Mouse (Mus musculus): ENCODE data around the gene Slc1a5.
A peak's percentile ranks its signal among the peaks of the same experiment; 100 is the strongest.

Slc1a5 gene

DNA sequence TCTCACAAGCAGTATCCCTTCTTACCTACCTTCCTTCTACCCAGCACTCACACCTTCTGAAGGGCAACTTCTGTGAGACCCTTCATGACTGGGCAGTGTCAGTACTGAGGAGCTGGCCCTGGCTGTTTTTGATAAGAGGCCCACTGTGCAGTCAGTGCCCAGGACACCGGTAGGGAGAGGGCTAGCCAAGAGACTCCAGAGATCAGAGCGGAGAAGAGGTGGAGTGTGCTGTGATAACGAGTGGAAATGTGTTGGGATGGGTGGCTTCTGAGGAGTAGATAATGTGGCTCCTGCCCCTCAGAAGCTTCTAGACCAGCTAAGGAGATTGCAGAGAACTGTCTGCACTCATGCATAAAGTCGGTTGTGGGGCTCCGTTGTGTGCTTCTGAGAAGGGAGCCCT lies 38.7 kb downstream of the Slc1a5 start:
- DNase-seq (ENCODE audit: low spot score): no peak

DNA sequence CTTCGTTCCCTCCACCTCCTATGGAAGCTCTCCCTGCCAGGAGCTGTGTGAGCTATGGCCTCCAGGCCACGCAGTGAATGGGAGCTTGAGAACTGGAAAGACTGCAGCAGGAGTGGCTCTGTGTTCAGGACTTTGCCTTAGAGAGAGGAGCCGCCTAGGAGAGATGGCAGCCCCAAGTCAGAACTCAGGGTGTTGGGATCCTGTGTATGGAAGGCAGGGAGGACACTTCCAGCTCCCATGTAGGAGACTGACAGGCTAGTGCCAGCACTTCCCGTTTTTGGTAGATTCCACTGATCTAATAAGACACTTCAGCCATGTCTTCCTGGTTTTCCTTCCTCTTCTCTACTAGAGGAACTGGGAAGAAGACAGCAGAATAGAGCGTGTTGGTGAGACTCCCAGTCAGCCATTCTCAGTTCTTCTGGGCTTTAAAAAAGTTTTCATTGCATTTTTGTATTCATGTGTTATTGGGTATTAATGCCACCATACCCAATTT lies 39.2 kb downstream of the Slc1a5 start:
- no peak for DNase-seq (ENCODE audit: low spot score)

DNA sequence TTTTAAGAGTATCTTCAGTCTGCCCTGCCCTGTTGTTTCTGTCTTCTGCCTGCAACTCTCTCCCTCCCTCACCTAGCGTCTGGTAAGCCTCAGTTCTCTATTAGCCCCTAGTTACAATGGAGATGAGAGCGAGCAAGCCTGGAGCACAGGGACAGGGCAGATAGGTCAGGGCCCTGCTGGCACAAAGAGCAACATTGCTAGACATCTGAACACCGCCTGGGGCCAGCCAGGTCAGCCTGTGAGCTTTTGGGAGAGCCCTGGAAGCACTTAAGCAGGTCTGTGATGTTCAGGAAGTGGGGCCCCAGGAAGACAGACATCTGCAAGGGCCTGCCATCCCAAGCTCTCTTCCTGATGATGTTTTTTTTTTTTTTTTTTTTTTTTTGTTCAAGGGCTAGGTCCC lies 40.0 kb downstream of the Slc1a5 start:
- no peak for DNase-seq (ENCODE audit: low spot score)

DNA sequence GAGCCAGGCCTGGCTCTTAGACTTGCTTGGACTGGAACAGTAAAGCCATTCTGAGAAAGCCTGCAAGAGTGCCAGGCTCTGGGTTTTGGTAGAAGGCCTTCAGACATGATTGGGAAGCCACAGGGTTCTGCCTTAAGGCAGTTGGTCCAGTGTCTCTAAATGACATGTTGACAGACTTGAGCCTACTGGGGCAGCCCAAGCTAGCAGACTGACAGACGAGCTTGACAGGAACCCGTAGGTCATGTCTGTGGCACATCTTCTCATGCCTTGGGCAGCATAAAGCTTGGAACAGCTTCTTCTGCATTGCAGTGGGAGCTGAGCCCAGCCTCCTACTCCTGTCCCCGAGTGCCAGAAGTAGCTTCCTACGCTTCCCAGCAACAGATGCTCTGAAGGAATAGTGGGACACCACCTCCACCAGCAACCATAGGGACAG lies 40.5 kb downstream of the Slc1a5 start:
- DNase-seq (ENCODE audit: low spot score): no peak

DNA sequence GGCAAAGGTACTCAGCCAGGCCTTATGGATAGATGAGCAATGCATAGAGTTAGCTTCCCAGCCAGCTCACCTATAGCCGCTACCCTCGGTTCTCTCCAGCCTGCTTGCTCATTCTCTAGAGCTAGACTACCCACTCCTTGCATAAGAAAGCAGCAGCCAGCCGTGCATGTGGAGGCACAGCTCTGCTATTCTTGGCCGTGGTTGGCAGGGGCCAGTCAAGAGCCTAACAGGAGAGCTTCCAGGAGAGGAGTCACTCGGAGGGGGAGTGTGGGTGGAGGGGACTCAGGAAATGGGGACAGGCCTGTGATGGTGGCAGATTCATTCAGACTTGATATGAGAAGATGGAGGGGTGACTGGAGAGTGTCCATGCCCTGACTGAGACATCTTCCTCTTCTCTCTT lies 42.6 kb downstream of the Slc1a5 start:
- no peak for DNase-seq (ENCODE audit: low spot score)

DNA sequence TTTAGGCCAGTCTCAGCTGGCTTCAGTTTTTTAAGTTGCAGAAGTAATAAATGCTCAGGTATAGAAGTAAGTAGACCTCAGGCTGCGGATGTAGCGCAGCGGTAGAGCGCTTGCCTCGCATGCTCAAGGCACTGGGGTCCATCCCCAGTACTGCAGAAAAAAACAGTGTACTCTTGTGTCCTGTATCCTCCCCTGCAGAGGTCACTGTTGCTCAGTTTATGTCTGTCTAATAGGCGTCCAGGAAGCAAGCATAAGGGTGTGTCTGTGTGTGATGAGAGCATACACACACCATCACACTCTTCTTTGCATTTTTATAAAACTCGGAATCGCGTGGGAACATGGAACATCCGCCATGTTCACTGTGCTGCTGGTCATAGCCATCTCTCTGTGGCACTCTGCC lies 44.6 kb downstream of the Slc1a5 start:
- DNase-seq (ENCODE audit: low spot score): no peak

DNA sequence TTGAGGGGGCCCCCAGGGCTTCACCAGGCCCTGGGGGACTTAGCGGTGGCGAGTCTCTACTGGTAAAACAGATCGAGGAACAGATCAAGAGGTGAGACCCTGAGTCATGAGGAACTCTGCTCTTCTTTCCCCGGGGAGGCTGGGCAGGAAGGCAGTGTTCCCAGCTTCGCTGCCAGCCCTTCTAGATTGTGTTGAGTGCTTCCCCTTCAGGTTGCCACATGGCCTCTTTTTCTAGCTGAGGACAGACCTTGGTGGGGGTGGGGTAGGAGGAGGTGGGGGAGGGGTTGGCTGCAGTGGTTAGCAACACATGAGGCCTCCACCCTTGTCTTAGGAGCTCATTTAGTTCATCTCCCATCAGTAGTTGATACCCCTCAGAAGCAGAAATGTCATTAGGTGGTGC lies 45.4 kb downstream of the Slc1a5 start:
- no peak for DNase-seq (ENCODE audit: low spot score)

DNA sequence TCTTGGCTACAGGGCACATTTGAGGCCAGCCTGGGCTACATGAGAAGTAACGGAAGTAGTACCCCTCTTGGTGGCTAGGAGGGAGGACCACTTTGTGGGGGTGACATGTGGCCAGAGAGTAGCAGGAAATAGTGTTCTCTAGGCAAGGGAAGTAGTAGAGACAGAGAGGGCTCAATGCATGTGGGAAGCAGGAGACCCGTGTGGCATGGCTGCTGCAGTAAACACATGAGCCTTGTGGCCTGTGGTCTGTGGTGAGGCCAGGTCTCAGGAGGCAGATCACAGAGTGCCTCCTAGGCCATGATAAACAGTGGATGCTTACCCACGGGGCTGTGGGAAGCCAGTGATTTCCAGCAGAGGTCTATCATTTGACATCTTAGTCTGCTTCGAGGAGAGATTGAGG lies 46.1 kb downstream of the Slc1a5 start:
- no peak for DNase-seq (ENCODE audit: low spot score)

DNA sequence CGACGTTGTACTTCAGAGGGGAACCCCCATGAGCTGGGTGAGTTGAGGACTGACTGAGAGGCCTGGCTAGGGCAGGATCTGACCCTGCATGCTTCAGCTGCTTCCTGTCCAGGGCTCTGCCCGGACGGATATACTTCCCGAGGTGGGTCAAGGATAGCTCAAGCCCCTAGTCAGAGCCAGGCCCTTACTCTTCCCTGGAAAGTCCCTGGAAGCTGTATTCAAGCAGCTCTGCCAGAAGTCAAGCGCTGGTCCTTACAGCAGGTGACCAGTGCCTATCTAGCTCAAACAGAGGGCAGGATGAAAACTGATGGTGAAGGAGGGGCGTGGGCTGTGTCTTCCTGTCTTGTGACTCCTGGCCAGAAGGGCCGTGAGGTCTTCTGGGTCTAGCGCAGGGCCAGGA lies 49.3 kb downstream of the Slc1a5 start:
- no peak for DNase-seq (ENCODE audit: low spot score)

DNA sequence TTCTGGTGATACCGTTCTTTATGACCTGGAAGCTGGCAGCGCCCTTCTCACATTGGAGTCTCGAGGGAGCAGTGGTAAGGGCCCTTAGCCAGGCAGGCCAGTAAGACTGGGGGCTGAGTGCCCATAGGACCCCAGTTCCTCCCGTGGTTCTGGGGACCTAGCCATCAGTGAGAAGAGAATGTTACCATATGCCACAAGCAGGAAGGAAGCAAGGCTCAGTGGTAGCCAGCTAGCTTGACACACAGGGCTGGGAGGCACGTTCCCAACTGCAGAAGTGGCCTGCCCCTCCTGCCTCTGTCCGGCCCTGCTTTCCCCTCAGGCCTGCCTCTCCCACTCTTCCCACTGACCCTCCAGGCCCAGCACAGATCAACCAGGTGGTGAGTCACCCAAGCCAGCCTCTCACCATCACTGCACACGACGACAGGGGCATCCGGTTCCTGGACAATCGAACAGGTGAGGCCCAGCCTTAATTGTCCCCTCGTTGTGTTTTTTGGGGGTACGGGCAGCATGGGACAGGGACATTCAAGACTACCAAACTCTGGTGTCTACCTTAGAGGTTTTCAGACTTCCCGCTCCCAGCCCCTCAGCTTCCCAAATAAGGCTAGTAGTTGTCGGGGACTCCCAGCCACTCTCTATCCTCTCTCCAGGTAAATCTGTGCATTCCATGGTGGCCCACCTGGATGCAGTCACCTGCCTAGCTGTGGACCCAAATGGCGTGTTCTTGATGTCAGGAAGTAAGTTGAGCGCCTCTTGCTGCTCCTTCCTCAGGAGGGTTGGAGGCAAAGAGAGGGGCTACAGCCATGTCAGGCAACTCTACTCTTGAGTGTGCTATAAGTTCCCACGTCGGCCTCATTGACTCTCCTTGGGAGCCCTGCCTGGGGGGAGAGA lies 57.0 kb downstream of the Slc1a5 start:
- DNase-seq (ENCODE audit: low spot score): no peak

DNA sequence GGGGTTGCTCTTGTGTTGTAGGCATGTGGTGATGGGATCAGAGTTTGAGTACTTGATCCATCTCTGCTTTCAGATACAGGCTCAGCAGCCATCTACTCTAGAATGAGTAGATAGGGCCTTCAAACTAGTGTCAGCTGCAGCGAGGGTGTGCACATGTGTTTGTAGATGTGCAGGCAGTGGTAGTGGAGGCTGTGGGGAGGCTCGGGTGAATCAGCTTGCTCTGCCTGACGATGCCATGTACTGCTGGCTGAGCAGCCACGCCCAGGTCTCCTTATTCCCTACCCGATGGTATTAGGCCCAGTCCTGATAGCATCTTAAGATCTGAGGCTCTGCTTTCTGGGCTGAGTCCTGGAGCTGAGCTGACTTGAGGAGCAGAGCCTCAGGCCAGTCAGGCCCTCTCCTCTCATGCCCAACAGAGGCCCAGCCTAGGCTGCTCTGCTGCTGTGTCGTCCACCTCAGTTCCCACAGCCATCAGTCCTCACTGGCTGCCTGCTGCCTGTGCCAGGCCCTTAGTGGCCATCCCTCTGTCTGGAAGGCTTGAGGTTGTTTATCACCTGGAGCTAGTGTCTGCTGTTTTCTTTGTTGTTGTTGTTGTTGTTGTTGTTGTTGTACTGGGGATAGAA lies 57.8 kb downstream of the Slc1a5 start:
- DNase-seq (ENCODE audit: low spot score): no peak

DNA sequence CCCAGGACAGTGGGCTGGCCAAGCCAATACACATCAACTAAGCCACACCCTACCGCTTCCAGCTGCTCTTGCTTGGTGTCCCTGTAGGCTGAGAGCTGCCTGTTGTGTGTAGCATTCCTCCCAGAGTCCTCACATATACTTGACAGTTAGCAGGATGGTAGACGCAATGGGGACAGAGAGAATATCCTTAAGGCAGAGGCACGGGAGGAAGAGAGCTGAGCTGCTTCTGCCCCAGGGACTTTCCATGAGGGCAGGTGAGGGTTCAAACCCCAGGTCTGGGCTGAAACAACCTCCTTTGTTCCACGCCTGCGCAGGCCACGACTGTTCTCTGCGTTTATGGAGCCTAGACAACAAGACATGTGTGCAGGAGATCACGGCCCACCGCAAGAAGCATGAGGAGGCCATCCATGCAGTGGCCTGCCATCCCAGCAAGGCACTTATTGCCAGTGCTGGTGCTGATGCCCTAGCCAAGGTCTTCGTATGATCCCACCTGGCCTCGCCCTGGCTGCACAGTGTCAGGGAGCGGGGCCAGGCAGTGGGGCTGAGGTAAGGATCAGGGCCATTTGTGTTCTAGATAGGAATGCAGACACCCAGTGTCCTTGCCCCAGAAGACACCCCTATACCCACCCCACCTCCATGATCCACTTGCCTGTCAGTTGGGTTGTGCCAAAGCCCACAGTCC lies 58.4 kb downstream of the Slc1a5 start:
- no peak for DNase-seq (ENCODE audit: low spot score)

DNA sequence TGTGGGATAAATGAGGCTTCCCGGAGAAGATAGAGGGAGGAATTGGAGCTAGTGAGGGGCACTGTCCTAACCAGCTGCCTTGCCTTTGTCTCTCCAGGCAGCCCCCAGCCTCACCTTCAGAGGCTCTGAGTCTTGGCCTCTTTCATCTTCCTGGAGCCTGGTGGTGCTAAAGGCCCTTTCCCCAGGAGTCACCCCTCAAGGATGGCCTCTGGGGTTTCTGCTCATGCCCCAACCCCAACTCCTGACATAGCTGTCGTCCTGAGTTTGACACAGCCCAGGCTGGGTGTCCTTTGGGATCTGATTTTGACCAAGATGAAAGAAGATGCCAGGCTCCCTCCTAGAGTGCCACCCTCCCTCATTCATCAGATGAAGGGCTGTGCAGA lies 59.0 kb downstream of the Slc1a5 start:
- DNase-seq (ENCODE audit: low spot score): no peak

DNA sequence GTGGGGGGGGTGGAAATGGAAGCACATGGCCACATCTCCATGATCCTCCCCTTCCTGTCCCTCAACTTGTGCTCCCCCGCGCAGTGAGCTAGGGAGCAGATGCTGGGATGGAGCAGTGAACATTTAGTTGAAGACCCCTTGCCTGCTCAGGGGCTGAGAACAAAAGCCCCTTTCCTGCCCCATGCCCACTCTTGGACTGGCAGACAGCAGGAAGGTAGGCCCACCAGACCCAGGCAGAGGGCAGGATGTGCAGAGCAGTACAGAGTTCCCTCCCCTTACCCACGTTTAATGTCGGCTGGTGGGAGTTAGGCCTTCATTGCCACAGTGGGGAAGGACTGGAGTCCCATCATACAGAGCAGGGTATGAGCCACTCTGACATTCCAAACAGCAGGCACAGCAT lies 59.9 kb downstream of the Slc1a5 start:
- DNase-seq (ENCODE audit: low spot score): no peak

DNA sequence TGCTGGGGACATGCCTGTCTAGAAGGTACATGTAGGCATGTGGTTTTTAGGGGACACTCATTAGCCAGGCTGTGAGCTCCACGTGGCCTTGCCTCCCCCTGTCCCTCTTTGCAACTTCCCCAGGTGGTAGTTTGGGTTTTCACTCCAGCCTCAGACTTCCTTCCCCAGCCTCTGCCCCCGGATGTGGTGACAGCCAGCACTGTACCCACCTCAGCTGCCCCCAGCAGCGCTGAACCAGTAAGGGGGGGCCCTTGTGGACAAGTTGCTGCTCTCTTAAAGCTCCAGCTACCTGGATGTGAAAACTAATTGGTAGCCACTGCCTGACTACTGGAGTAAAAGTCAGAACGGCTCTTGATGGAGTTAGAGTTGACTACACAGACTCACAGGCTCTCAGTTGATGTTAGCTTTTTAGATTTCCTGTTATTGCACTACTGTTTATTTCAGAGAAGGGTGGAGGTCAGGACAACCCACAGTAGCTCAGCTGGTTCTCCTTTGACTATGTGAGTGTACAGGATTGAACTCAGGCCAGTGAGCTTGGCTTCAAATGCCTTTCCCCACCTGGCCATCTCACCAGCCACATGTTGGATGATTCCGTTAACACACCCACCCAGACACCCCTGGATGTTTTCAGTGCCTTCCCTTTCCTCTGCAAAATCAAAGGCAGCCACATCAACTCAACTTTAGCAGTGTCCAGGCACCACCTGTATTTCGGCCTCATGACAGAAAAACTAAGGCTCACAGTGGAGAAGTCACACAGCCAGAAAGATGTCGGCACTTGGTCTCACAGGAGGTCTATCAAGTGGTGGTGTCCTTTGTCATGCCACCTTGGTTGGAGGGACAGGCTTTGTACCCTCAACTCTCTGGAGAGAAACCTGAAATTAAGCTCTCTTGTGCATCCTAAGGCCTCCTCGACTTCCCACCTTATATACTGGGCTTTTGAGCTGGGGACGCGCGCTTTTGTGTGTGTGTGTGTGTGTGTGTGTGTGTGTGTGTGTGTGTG lies 60.7 kb downstream of the Slc1a5 start:
- DNase-seq (ENCODE audit: low spot score): peak; percentile 39

DNA sequence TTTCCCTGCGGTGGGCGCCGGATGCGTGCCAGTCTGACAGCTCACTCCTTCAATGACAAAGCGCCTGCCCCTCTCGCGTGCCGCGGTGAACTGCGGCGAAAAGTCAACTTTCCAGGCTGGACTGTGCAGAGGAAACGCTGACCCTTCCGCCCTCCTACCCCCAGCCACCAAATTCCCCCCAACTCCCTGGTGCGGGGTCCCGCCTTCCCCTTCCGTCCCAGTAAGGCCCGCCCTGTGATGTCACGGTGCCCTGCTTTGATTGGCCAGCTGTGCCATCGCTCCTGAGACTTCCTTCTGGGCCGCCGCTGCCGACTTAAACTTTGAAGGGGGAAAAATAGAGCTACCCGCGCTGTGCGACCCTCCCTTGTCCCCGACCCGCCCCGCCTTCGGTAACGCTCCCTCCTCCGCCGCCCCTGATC lies 61.5 kb downstream of the Slc1a5 start, which contains the start of gene Prkd2:
TSS of gene Prkd2 (plus strand) at position 258 of the 419 bp plus-strand sequence.
- peak; percentile 76 for DNase-seq (ENCODE audit: low spot score)

DNA sequence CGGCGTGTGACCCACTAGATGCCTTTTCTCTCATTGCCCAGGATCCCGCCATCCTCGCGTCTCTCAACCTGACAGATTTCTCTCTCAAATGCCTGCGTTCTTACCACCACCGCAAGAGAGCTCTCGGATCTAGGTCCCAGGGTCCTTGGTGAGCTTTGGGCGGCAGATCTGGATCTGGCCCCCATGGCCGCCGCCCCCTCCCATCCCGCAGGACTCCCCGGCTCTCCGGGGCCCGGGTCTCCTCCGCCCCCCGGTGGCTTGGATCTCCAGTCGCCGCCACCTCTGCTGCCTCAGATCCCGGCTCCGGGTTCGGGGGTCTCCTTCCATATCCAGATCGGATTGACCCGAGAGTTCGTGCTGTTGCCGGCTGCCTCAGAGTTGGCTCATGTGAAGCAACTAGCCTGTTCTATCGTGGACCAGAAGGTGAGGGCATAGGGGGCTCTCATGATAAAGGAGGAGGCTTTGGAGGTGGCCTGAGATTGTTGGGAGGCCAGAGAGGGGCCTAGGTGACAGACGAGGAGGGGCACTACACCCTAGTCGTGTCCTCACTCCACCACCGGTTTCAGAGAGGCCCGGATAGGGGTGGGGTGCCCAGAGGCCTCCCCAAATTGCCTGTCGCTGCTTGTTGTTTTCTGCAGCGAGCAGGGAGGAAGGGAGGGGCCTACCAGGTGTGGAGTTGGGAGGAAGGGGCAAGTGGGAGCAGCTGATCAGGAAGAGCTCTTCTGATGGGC lies 62.5 kb downstream of the Slc1a5 start:
- no peak for DNase-seq (ENCODE audit: low spot score)

DNA sequence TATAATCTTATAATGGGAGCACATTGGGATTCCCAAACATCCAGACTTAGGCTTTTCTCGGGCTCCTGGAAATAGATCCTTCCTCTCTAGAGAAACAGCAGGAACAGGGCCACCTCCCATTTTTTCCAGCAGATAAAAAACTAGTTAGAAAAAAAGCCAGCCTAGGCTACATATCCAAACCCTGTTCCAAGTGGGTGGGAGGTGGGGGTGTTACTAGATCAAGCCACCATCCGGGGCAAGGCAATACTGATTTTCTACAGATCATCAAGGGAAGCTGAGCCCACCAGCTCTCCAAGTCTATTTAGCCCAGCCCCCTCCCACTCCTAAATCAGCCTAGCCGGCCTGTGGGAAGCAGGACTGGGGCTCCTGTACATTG lies 63.5 kb downstream of the Slc1a5 start:
- DNase-seq (ENCODE audit: low spot score): no peak

DNA sequence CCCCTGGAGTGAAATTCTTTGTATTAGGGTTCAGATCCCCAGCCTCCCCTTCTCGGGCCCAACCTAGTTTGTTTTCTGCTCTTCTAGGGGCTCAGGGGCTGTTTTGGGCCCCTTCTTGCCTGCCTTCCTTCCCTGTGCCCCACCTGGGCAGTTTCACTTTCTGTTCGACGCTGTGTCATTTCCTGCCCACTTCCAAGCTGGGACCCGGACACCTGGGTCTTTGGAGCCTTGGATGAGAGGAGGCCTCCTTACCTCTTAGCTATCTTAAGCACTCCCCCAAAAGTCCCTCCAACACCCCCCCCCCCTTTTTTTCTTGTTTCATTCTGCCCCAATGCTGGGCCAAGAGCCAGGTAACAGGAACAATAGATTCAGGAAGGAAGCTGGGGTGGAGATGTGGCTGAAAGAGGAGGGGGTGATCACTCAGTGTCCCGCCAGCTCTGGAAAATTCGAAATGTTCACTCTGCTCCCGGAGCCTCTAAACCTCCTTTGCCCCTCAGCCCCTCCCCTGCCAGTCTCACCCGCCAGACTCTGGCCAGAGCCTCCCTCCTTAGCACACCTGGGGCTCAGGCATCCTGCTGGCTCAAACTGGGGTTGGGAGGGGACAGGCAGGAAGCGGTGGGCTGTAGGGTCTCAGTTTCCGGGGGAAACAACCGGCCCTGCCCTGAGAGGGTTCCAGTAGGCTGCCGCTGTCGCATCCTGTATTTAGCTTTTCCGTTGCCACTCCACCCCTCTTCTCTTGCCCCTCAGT lies 64.1 kb downstream of the Slc1a5 start:
- DNase-seq (ENCODE audit: low spot score): peak; percentile 15

DNA sequence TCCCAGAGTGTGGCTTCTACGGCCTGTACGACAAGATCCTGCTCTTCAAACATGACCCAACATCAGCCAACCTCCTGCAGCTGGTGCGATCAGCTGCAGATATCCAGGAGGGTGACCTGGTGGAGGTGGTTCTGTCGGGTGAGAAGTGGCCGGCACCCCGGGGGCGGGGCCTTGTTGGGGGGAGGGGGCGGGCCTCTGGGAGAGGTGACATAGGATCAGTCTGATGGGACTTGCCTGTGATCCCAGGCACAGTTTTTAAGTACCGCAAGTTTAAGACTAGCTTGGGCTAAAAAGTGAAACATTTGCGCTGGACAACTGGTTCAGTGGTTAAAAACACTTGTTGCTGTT lies 64.7 kb downstream of the Slc1a5 start:
- DNase-seq (ENCODE audit: low spot score): no peak
